Mouse (Mus musculus): ENCODE results near the gene Gpr142. TPM values are rescaled to one million over a fixed set of nuclear protein-coding genes. Genes with fewer than 3 reads are reported as not detected.

The Gpr142 gene
- polyA plus RNA-seq, 1 experiment from 2014 or later: not detected

GRCm38 (mm10) chr11:114847008-114847407 is 48.3 kb downstream of the Gpr142 start:
- Histone ChIP-seq H3K4me2 (no peak overlapping the region), H3K9ac (no peak overlapping the region), H3K4me1 (peaks cover 33% of the 10 kb centered on the region), H3K27me3 (replicated peaks) (peaks cover 14% of the 10 kb centered on the region), H3K27ac (replicated peaks) (no peak overlapping the region), H3K4me3 (no peak overlapping the region), H3K36me3 (no peaks in the 10 kb centered on the region), H3K9me3 (no peaks in the 10 kb centered on the region)
- WGBS: 81% methylated on average over 5 of the region's 5 CpGs
- no peak for ATAC-seq (ENCODE audit: extremely low read depth, insufficient number of reproducible peaks, low FRiP score, low TSS enrichment)

DNA sequence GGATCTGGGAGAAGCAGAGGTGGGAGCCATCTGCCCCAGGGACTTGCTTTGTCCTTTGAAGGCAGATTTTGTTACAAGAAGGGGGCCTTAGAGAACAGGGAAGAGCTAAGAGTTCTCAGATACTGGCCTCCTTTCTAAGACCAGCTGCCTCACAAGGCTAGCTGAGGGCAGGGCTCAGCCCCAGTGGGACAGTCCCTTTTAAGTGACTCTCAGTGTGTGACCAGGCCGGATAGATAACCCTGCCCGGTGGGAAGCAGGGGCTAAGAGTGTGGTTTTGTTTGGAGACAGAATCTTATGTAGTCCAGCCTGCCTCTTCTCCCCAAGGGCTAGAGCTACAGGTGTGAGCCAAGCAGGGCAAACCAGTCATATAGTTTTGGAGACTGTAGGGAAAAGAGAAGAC is 50.8 kb downstream of the Gpr142 start:
- Histone ChIP-seq H3K9me3 (no peaks in the 10 kb centered on the region), H3K27me3 (replicated peaks) (peaks cover 14% of the 10 kb centered on the region), H3K27ac (replicated peaks) (no peak overlapping the region), H3K4me3 (no peak overlapping the region), H3K36me3 (no peaks in the 10 kb centered on the region), H3K9ac (0 out of 2 replicates have a peak overlapping the region, but pooled peaks have one; percentile 2), H3K4me2 (0 out of 2 replicates have a peak overlapping the region, but pooled peaks have one; percentile 99), H3K4me1 (peaks cover 30% of the 10 kb centered on the region)
- WGBS: 18% methylated on average over 2 of the region's 2 CpGs
- ATAC-seq (ENCODE audit: extremely low read depth, insufficient number of reproducible peaks, low FRiP score, low TSS enrichment): no peak

- ATAC-seq (ENCODE audit: extremely low read depth, insufficient number of reproducible peaks, low FRiP score, low TSS enrichment): no peak
- Histone ChIP-seq H3K4me2 (peak overlapping the region; percentile 99), H3K27me3 (replicated peaks) (peaks cover 14% of the 10 kb centered on the region), H3K4me1 (peaks cover 25% of the 10 kb centered on the region), H3K4me3 (peak overlapping the region; percentile 88), H3K9ac (peak overlapping the region; percentile 93), H3K9me3 (no peaks in the 10 kb centered on the region), H3K36me3 (no peaks in the 10 kb centered on the region), H3K27ac (replicated peaks) (no peak overlapping the region)
- WGBS: 41% methylated on average over 5 of the region's 5 CpGs
Observed at GRCm38 (mm10) chr11:114850066-114850451, 51.3 kb downstream of the Gpr142 start.

DNA sequence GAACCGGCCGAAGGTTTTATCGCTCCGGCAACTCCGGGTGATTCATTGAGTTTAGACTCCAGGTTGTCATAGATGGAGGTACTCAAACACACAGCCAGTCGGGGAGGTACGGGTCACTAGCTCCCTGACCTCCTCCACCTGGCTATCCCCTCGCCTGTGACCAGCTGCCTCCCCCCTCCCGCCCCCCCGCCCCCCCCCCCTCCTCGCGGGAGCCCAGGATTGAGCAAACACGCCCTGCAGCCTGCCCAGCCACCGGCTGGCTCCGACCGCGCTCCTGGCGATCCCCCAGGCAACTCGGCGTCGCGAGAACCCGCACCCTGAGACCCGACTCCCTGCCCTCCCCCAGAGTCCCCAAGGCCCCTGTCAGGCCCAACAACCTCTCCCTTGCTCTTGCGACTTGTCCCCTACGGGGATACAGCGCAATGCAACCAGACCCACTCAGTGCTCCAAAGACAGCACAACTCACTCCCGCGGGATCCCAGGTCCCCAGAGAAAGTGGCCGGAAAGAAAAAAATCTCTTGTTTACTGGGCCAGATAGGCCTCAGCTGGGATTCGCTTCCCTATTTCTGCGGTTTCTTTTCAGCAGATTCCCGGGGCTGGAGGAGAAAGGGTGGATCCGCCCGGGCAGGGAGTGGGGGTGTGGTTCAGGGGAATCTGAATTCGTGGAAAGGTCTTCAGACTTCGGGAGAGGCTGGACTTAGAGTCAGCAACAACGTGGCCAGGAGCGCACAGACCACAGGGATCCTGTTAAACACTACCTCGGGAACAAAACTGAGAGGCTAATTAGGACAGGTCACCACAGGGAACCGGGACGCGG is 51.9 kb downstream of the Gpr142 start, which contains the start of gene Gprc5c:
Gprc5c (plus strand) TSS at position 701 of the 817 bp plus-strand sequence.
- no peaks in the 10 kb centered on the region for H3K36me3 ChIP-seq
- 1% methylated on average over 32 of the region's 43 CpGs for WGBS
- peaks cover 25% of the 10 kb centered on the region for H3K4me1 ChIP-seq
- peaks cover 14% of the 10 kb centered on the region for H3K27me3 ChIP-seq (replicated peaks)
- no peak for ATAC-seq (ENCODE audit: extremely low read depth, insufficient number of reproducible peaks, low FRiP score, low TSS enrichment)
- peak within 1 kb of the TSS; percentile 93 for H3K9ac ChIP-seq
- H3K9me3 ChIP-seq: no peaks in the 10 kb centered on the region
- H3K4me2 ChIP-seq: peak within 1 kb of the TSS; percentile 99
- peak within 1 kb of the TSS; percentile 84 for H3K27ac ChIP-seq (replicated peaks)
- peak within 1 kb of the TSS; percentile 88 for H3K4me3 ChIP-seq

- peak overlapping the region; percentile 93 for H3K9ac ChIP-seq
- H3K27ac ChIP-seq (replicated peaks): peak overlapping the region; percentile 84
- peak overlapping the region; percentile 99 for H3K4me2 ChIP-seq
- H3K9me3 ChIP-seq: no peaks in the 10 kb centered on the region
- no peak for ATAC-seq (ENCODE audit: extremely low read depth, insufficient number of reproducible peaks, low FRiP score, low TSS enrichment)
- peaks cover 14% of the 10 kb centered on the region for H3K27me3 ChIP-seq (replicated peaks)
- H3K36me3 ChIP-seq: no peaks in the 10 kb centered on the region
- under 1% methylated on average over 27 of the region's 27 CpGs for WGBS
- H3K4me3 ChIP-seq: peak overlapping the region; percentile 88
- H3K4me1 ChIP-seq: peaks cover 25% of the 10 kb centered on the region
Observed at GRCm38 (mm10) chr11:114851269-114851607, 52.5 kb downstream of the Gpr142 start.

GRCm38 (mm10) chr11:114851608-114852310 is 53.0 kb downstream of the Gpr142 start:
- WGBS: under 1% methylated on average over 65 of the region's 65 CpGs
- ATAC-seq (ENCODE audit: extremely low read depth, insufficient number of reproducible peaks, low FRiP score, low TSS enrichment): no peak
- Histone ChIP-seq H3K4me2 (peak overlapping the region; percentile 99), H3K9me3 (no peaks in the 10 kb centered on the region), H3K27ac (replicated peaks) (peak overlapping the region; percentile 84), H3K27me3 (replicated peaks) (peaks cover 14% of the 10 kb centered on the region), H3K9ac (peak overlapping the region; percentile 93), H3K4me1 (peaks cover 21% of the 10 kb centered on the region), H3K36me3 (no peaks in the 10 kb centered on the region), H3K4me3 (peak overlapping the region; percentile 88)

DNA sequence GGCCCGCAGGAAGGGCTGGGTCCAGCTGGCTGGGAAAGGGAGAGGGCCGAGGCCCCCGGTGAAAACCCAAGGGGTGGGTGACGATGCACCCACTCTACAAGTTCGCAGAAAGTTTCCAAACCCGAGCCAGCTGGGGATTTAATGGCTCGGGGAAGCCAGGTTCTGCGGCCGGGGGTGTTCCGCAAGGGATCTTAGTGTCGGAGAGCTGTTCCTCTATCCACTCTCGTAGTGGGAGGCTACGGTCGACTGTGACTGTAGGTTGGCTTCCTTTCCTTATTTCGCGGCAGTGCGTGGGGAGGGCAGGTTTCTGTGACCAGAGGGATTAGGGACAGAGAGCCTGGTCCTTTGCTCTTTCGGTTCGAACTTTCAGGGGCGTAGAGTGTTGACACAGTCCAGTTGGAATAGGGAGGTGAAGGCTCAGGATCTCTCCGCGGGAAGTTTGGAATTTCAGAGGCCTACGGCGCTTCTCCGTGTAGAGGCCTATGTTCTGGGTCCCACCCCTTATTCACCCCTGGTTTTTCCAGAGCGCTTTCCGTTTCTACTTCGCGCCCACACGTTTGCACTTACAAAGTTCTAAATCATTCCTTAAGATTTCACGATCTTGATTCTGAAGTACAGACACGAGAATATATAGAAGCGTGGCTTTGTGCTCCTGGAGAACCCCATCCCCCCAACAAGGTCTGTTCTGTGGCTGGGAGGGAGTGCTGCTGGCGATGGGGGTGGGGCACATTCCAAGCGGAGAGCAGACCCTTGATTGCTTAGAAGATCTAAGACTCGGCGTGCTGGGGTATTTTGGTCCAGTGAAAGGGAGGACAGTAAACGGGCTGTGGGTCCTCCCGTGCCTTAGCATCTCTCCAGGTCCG is 53.8 kb downstream of the Gpr142 start:
- peaks cover 21% of the 10 kb centered on the region for H3K4me1 ChIP-seq
- peaks cover 14% of the 10 kb centered on the region for H3K27me3 ChIP-seq (replicated peaks)
- no peaks in the 10 kb centered on the region for H3K36me3 ChIP-seq
- peak overlapping the region; percentile 88 for H3K4me3 ChIP-seq
- peak overlapping the region; percentile 99 for H3K4me2 ChIP-seq
- H3K9ac ChIP-seq: peak overlapping the region; percentile 93
- WGBS: under 1% methylated on average over 40 of the region's 40 CpGs
- H3K9me3 ChIP-seq: no peaks in the 10 kb centered on the region
- H3K27ac ChIP-seq (replicated peaks): peak overlapping the region; percentile 84
- ATAC-seq (ENCODE audit: extremely low read depth, insufficient number of reproducible peaks, low FRiP score, low TSS enrichment): no peak

DNA sequence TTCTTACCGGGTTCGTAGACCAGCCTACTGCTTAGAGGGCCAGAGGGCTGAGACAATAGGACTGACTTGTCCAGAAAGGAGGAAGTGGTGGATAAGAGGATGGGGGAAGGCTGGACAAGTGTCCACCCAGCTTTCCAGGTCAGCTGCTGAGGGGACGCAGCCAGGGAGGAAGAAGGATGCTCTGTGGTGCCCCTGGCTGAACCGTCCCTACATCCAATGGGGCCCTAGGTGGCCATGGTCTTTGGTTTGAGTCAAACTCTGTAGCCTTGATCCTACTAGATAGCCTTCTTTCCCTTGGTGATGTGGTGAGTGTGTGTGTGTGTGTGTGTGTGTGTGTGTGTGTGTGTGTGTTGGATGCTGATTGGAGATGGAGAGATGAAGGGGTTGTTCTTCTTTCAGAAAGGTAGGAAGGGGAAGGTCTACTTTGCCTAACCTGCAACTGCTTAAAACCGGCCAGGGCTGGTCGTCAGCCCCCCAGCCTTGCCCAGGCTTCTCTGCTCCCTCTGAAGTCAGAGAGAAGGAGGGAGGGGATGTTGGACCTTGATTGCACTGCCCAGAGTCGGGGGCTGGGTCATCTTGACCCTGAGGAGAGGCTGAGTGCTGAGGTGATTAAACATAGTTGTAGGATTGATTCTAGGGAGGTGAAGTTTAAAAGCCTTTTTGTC is 54.6 kb downstream of the Gpr142 start:
- H3K36me3 ChIP-seq: no peaks in the 10 kb centered on the region
- peaks cover 14% of the 10 kb centered on the region for H3K27me3 ChIP-seq (replicated peaks)
- peak overlapping the region; percentile 88 for H3K4me3 ChIP-seq
- H3K9ac ChIP-seq: peak overlapping the region; percentile 93
- 15% methylated on average over 7 of the region's 7 CpGs for WGBS
- peak overlapping the region; percentile 84 for H3K27ac ChIP-seq (replicated peaks)
- H3K4me2 ChIP-seq: peak overlapping the region; percentile 99
- no peaks in the 10 kb centered on the region for H3K9me3 ChIP-seq
- no peak for ATAC-seq (ENCODE audit: extremely low read depth, insufficient number of reproducible peaks, low FRiP score, low TSS enrichment)
- H3K4me1 ChIP-seq: peaks cover 21% of the 10 kb centered on the region

DNA sequence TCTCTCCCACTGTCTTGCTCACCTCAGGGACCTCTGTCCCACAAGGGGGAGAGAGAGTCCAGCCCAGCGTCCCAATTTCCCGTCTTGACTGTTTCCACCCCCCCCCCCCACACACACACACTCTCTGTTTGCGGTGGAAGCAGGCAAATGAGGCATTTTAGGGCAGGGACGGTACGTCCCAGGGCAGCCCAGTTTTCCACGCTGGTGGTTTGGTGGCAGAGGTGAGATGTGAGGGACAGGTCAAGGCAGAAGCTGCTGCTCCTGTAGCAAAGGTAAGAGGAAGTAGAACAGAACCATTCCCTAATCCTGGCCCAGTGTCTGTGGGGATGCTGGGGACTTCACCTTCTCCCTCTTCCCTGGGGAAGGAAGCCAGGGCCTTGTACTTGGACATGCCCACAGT is 55.9 kb downstream of the Gpr142 start:
- no peak for ATAC-seq (ENCODE audit: extremely low read depth, insufficient number of reproducible peaks, low FRiP score, low TSS enrichment)
- Histone ChIP-seq H3K36me3 (no peaks in the 10 kb centered on the region), H3K27me3 (replicated peaks) (0 out of 2 replicates have a peak, but pooled peaks cover 4% of the 10 kb centered on the region), H3K4me3 (no peak overlapping the region), H3K4me1 (peaks cover 21% of the 10 kb centered on the region), H3K27ac (replicated peaks) (no peak overlapping the region), H3K9ac (no peak overlapping the region), H3K4me2 (no peak overlapping the region), H3K9me3 (no peaks in the 10 kb centered on the region)
- WGBS: 82% methylated on average over 6 of the region's 6 CpGs

DNA sequence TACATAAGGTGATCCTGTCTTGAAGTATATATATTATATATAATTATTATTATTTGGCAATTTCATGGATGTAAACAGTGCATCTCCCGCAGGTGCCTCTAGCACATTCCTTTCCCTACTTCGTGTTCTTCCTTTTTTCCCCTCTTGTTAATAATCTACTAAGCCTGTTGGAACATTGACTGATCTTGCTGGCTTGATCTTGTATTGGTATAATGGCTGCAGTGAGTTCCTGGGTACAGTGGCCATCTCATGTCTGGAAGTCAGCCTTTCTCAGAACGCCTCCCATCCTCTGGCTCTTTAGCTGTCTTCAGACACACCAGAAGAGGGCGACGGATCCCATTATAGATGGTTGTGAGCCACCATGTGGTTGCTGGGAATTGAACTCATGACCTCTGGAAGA is 57.4 kb downstream of the Gpr142 start:
- peaks cover 9% of the 10 kb centered on the region for H3K4me1 ChIP-seq
- no peak for ATAC-seq (ENCODE audit: extremely low read depth, insufficient number of reproducible peaks, low FRiP score, low TSS enrichment)
- H3K9ac ChIP-seq: no peak overlapping the region
- no peak overlapping the region for H3K4me3 ChIP-seq
- 87% methylated on average over 5 of the region's 5 CpGs for WGBS
- H3K9me3 ChIP-seq: no peaks in the 10 kb centered on the region
- H3K36me3 ChIP-seq: no peaks in the 10 kb centered on the region
- H3K4me2 ChIP-seq: no peak overlapping the region
- H3K27me3 ChIP-seq (replicated peaks): no peaks in the 10 kb centered on the region
- no peak overlapping the region for H3K27ac ChIP-seq (replicated peaks)

Measured in heart, embryonic 13.5 days (tissue).